Mouse (Mus musculus) myocyte (in vitro differentiated cells): ENCODE measurements at regions not wholly inside any gene's neighbourhood (a gene's known extent, or its start where the extent isn't known, plus 50 kb on each side); places are given as distances from the start of the nearest gene placed in this dataset.
A peak's percentile ranks its signal among the peaks of the same experiment; 100 is the strongest.

Experiments
- CEBPB ChIP-seq: IDR thresholded peaks from 2 replicates; pipeline ENCODE4 v1.6.1; 2011; ENCODE audit warnings: mild to moderate bottlenecking, moderate library complexity; ENCODE audit not compliant: poor library complexity, insufficient read depth, severe bottlenecking
- E2F4 ChIP-seq: IDR thresholded peaks from one replicate; pipeline ENCODE4 v1.6.1; 2011; ENCODE audit warnings: mild to moderate bottlenecking, control low read depth, moderate library complexity; ENCODE audit not compliant: insufficient read depth
- MYOD1 ChIP-seq, 3 experiments: IDR thresholded peaks; one replicate each; pipeline ENCODE4 v1.6.1; 2011; ENCODE audit warnings: control low read depth in 2 of 3, low read depth in 2 of 3, mild to moderate bottlenecking in 2 of 3, moderate library complexity in 1 of 3; ENCODE audit not compliant: insufficient read length in 2 of 3, control insufficient read depth in 1 of 3
- MYOG ChIP-seq, 3 experiments: IDR thresholded peaks; one replicate each; pipeline ENCODE4 v1.6.1; 2011; ENCODE audit warnings: control low read depth in 2 of 3, low read depth in 2 of 3, mild to moderate bottlenecking in 2 of 3; ENCODE audit not compliant: insufficient read length in 2 of 3, control insufficient read depth in 1 of 3, insufficient read depth in 1 of 3
- POLR2A ChIP-seq: IDR thresholded peaks from one replicate; pipeline ENCODE4 v1.6.1; 2011; ENCODE audit warnings: low read depth, mild to moderate bottlenecking, control low read depth, moderate library complexity; ENCODE audit not compliant: insufficient read length
- POLR2AphosphoS2 ChIP-seq: IDR thresholded peaks from one replicate; pipeline ENCODE4 v1.6.1; 2011; ENCODE audit warnings: low read depth, control low read depth; ENCODE audit not compliant: insufficient read length
- USF1 ChIP-seq: IDR thresholded peaks from one replicate; pipeline ENCODE4 v1.6.1; 2011; ENCODE audit warnings: low read depth, mild to moderate bottlenecking, control low read depth, moderate library complexity

DNA sequence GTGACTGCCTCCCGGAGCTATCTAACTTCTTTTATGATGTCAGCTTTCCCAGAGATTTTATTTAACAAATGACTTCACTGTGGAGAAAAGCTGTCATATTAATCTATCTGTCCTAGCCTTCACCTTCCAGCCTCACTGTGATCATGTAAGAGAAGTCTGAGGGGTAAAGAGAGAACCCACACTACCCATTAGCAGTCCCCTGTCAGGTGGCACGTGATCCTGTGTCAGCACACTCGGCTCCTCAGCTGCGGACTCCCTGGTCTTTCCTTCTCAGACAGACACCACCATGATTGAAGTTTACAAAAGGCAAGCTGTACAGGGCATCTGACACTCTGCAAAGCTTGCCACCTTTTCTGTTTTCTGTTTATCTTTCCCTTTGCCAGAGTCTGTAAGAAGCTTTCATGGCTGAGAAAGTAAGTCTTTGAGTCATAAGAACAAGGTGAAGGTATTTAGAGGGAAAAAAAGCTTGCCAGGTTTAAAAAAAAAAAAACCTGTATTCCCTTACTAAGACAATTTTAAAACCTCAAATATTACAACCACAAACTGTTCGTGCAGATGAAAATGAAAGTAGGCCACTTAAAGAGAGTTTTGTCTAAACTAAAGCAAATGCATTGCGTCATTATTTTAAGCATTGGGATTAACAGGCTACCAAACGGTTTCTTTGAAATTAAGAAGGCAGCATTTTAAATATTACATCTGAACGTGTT lies 64.2 kb upstream of the Prep start:
- TF ChIP-seq MYOD1 (IDR thresholded peaks at IDR 0.05; ENCODE audit: control insufficient read depth in 1 of 3, insufficient read length in 2 of 3, low read depth in 2 of 3) (no peak), POLR2A (no peak), POLR2AphosphoS2 (no peak), E2F4 (no peak), USF1 (peak; percentile 17), CEBPB (no peak), MYOG (IDR thresholded peaks at IDR 0.05; ENCODE audit: control insufficient read depth in 1 of 3, insufficient read depth in 1 of 3, insufficient read length in 2 of 3, low read depth in 2 of 3) (no peak)
